Mouse (Mus musculus) kidney, embryonic 14.5 days (tissue): ENCODE measurements around the gene Rtkn2. TPM values are rescaled to one million over a fixed set of nuclear protein-coding genes. Genes with fewer than 3 reads are reported as not detected.
A peak's percentile ranks its signal among the peaks of the same experiment; 100 is the strongest.
"Not testable (repeated sequence)": the region's sequence is repeated elsewhere in the genome, so short reads cannot be mapped to it uniquely, and the experiment has no call there.

Experiments used
- ATAC-seq: fragments of 200-750 bp; cut with Nextera tagmentation; 2 replicates; pipeline ENCODE4 v1.8.0; 2017; ENCODE audit warnings: moderate number of reproducible peaks, mild to moderate bottlenecking, moderate TSS enrichment, moderate library complexity; ENCODE audit not compliant: low FRiP score, low TSS enrichment
- H3K27ac ChIP-seq: fragments of 300-500 bp; sonication (generic); 2 replicates; pipeline ENCODE4 v1.5.1; 2014; ENCODE audit warnings: low read depth, mild to moderate bottlenecking, low read length, moderate library complexity, mixed read lengths
- H3K27me3 ChIP-seq: fragments of 300-500 bp; sonication (generic); 2 replicates; pipeline ENCODE4 v1.6.1; 2014; ENCODE audit warnings: mild to moderate bottlenecking, low read length; ENCODE audit not compliant: control insufficient read depth, insufficient read depth
- H3K36me3 ChIP-seq: fragments of 300-500 bp; sonication (generic); 2 replicates; pipeline ENCODE4 v1.6.1; 2014; ENCODE audit warnings: low read length, mixed read lengths; ENCODE audit not compliant: control insufficient read depth, insufficient read depth
- H3K4me1 ChIP-seq: fragments of 300-500 bp; sonication (generic); 2 replicates; pipeline ENCODE4 v1.6.1; 2014; ENCODE audit warnings: low read length, mixed read lengths; ENCODE audit not compliant: control insufficient read depth, insufficient read depth
- H3K4me2 ChIP-seq: fragments of 300-500 bp; sonication (generic); replicated peaks from 2 replicates; pipeline ENCODE4 v1.6.1; 2014; ENCODE audit warnings: low read depth, mild to moderate bottlenecking, low read length
- H3K4me3 ChIP-seq: fragments of 300-500 bp; sonication (generic); 2 replicates; pipeline ENCODE4 v1.5.1; 2014; ENCODE audit warnings: mild to moderate bottlenecking, low read length
- H3K9ac ChIP-seq: fragments of 300-500 bp; sonication (generic); 2 replicates; pipeline ENCODE4 v1.6.1; 2014; ENCODE audit warnings: low read depth, mild to moderate bottlenecking, low read length, moderate library complexity
- H3K9me3 ChIP-seq: fragments of 300-500 bp; sonication (generic); 2 replicates; pipeline ENCODE4 v1.6.1; 2016; ENCODE audit warnings: low read length; ENCODE audit not compliant: control insufficient read depth
- WGBS: fragments of 180-500 bp; shearing (Covaris S2); extraction: QIAGEN DNeasy Blood & Tissue Kit; methylation state at CpG from one replicate; pipeline ENCODE4 v1.1.7; 2014; 5-methylcytosine and 5-hydroxymethylcytosine counted together
- polyA plus RNA-seq: library from polyadenylated mRNA; unstranded; fragments of >200 nt; fragmentation: Nextera tagmentation; extraction: Ambion mirVana; gene quantifications from 2 replicates; pipeline ENCODE4 v1.2.1, GENCODE M21; 2014

Rtkn2 gene
- polyA plus RNA-seq, 1 experiment from 2014 or later = 11.5 TPM

DNA sequence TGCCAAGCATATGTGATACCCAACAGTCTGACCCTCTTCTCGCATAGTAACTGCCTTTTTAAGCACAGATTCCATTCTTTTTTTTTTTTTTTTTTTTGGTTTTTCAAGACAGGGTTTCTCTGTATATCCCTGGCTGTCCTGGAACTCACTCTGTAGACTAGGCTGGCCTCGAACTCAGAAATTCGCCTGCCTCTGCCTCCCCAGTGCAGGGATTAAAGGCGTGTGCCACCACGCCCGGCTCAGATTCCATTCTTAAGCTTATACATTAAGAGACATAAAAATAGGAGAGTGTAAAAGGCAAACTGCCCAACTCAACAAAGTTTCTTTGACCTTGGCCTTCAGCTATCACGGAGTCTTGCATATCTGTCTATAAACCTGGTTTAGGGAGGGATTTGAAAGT is 120.4 kb downstream of the Rtkn2 start:
- not testable (repeated sequence) for H3K27me3 ChIP-seq, H3K4me3 ChIP-seq, H3K4me2 ChIP-seq, H3K4me1 ChIP-seq, H3K9ac ChIP-seq, H3K27ac ChIP-seq, H3K9me3 ChIP-seq, ATAC-seq
- 93% methylated on average over 7 of the region's 7 CpGs for WGBS
- peaks cover 51% of the 10 kb centered on the region for H3K36me3 ChIP-seq

DNA sequence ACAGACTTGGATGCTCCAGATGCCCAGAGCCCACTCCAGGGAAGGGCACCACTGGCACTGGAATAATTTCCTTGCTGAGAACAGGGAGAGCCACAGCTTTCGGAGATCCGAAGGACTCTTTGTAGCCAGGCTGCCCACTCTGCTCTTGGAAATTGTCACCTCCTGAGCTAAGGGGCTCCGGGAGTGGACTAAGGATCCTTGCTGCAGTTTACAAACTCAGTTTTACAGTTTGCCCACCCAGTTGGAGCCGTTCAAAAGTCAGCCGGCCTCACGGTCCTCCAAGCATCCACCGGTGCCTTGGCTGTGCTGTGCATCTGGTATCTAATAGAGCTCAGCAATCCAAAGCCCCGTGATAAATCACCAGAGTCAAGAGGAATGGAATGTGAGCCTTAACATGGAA is 121.1 kb downstream of the Rtkn2 start:
- WGBS = 64% methylated on average over 8 of the region's 8 CpGs
- Histone ChIP-seq H3K36me3 (peaks cover 44% of the 10 kb centered on the region), H3K27ac (no peak overlapping the region), H3K9ac (no peak overlapping the region), H3K27me3 (no peaks in the 10 kb centered on the region), H3K9me3 (no peaks in the 10 kb centered on the region), H3K4me3 (no peak overlapping the region), H3K4me1 (peaks cover 8% of the 10 kb centered on the region), H3K4me2 (no peak overlapping the region)
- ATAC-seq = no peak; the same call in 1 of the 2 replicates

DNA sequence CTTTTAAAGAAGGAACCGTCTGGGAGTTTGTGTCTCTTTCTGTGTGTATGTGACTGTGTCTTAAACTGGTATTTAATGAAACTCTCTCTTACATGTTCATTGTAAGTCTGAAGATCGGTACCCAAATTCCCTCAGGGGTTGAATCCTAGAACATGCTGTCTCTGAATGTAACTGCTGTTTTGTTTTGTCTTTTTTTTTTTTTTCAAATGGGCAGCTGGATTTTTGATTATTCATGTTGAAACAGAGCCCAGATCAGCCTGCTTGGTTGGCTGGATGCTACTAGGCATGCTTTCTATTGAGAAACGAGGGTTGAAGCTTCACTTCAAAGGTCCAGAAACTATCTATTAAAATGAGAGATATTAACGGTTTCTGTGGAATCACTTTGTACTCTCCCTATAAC is 121.9 kb downstream of the Rtkn2 start:
- no peak for ATAC-seq

DNA sequence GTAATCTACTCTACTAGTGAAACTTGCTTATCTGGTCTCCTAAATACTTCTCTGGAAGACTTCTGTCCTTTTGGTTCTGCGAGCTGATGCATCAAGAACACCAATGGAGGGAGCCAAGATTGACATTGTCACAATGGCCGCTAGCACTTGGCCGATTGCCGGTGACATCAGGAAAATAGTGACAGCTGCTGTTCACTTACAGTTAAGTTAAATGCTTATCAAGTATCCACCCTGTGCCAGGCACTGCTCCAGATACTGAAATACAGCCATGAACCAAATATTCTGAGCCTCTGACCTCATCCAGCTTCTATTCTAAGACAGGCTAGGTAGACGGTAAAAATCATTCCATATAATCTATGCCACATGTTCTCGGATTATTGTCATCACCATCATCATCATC is 123.2 kb downstream of the Rtkn2 start:
- WGBS = 95% methylated on average over 6 of the region's 6 CpGs
- no peaks in the 10 kb centered on the region for H3K27me3 ChIP-seq
- H3K36me3 ChIP-seq = peaks cover 27% of the 10 kb centered on the region
- H3K4me3 ChIP-seq = no peak overlapping the region
- no peak overlapping the region for H3K4me2 ChIP-seq
- no peak overlapping the region for H3K9ac ChIP-seq
- ATAC-seq = no peak
- peaks cover 17% of the 10 kb centered on the region for H3K4me1 ChIP-seq
- no peaks in the 10 kb centered on the region for H3K9me3 ChIP-seq
- no peak overlapping the region for H3K27ac ChIP-seq

More for the DNA sequence above, 121.9 kb downstream of the Rtkn2 start:
- Histone ChIP-seq H3K9ac (no peak overlapping the region), H3K4me2 (no peak overlapping the region), H3K27ac (no peak overlapping the region), H3K4me1 (peaks cover 12% of the 10 kb centered on the region), H3K27me3 (no peaks in the 10 kb centered on the region), H3K4me3 (no peak overlapping the region), H3K9me3 (no peaks in the 10 kb centered on the region), H3K36me3 (peaks cover 40% of the 10 kb centered on the region)
- 88% methylated on average over 4 of the region's 4 CpGs for WGBS

DNA sequence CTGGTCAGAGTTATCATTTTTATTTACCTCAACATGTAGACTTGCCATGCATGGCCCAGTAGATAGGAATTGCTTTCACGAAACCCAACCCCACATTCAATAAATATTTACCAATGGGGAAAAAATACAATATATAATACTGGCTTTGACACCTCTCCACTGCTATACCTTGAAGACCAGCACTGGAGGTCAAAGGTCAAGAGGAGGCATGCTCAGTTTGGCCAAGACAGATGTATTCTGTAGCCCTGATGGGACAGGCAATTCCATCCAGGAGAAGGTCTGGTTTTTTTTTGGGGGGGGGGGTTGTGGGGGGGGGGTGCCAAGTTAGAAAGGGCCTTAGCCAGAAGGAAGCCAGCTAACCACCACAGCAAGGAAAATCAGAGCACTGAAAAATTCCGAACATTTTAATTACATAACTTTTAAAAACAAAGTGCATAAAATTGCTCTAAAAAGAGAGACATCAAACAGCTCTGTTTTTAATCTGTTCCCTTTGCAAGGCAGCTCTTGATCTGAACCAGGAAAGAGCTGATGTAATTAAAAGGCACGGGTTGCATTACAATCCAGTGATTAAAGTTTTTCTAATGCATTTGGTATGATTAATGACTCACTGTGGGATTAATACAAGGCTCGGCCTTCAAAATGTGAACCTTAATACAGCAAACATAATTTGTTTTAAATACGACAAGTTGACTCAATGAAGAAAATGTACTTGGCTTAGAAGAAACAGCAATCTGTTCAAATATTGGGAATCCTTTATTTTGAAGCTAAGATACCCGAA is 123.9 kb downstream of the Rtkn2 start:
- peaks cover 20% of the 10 kb centered on the region for H3K36me3 ChIP-seq
- H3K4me1 ChIP-seq = peaks cover 17% of the 10 kb centered on the region
- ATAC-seq = no peak
- H3K9ac ChIP-seq = no peak overlapping the region
- H3K27ac ChIP-seq = peak overlapping the region; percentile 79; the same call in 1 of the 2 replicates
- no peaks in the 10 kb centered on the region for H3K27me3 ChIP-seq
- no peak overlapping the region for H3K4me3 ChIP-seq
- WGBS = 65% methylated on average over 6 of the region's 6 CpGs
- no peaks in the 10 kb centered on the region for H3K9me3 ChIP-seq
- no peak overlapping the region for H3K4me2 ChIP-seq

DNA sequence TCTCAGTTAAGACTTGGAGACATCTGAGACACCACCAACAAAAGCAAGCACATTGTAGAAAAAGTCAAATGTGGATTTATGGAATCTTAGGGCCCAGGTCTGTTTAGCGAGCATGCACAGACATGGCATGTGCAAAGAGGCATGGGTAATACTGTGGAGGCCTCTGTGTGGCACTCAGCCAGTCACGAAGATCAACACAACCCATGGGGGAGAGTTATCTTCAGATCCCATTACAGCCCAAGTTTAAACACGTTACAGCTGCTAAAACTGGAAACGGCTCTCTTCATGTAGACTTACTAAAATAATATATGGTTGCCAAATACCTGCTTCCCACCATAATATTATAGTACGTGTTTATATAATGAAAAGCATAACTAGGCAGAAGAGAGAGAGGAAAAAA is 124.6 kb downstream of the Rtkn2 start:
- no peak overlapping the region for H3K4me3 ChIP-seq
- no peaks in the 10 kb centered on the region for H3K9me3 ChIP-seq
- WGBS = 34% methylated on average over 5 of the region's 5 CpGs
- peak overlapping the region; percentile 79; the same call in 1 of the 2 replicates for H3K27ac ChIP-seq
- H3K27me3 ChIP-seq = no peaks in the 10 kb centered on the region
- peaks cover 17% of the 10 kb centered on the region for H3K4me1 ChIP-seq
- no peak overlapping the region for H3K9ac ChIP-seq
- peak; percentile 86 for ATAC-seq
- no peak overlapping the region for H3K4me2 ChIP-seq
- H3K36me3 ChIP-seq = peaks cover 21% of the 10 kb centered on the region

DNA sequence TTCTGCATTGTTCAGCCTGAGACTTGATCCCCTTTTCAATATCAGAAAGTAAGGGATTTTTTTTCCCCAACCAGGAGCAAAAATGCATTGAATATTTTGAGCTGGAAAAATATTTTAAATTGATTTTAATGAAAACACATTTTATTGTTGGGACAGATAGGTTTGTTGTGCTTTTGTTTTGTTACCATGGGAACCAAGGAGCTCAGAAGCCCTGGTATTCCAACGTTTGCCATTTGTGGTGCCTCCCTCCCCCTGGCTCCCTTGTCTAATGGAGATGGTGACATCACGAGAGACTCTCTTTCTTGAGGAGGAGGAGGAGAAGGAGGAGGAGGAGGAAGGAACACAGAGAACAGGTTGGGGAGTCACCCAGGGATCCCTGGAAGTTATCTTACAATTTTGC is 125.1 kb downstream of the Rtkn2 start:
- H3K27me3 ChIP-seq = no peaks in the 10 kb centered on the region
- H3K4me3 ChIP-seq = no peak overlapping the region
- peaks cover 23% of the 10 kb centered on the region for H3K36me3 ChIP-seq
- H3K4me1 ChIP-seq = peaks cover 17% of the 10 kb centered on the region
- ATAC-seq = 0 out of 2 replicates have a peak, but pooled peaks have one; percentile 17
- no peak overlapping the region for H3K4me2 ChIP-seq
- H3K27ac ChIP-seq = peak overlapping the region; percentile 79; the same call in 1 of the 2 replicates
- WGBS = 17% methylated on average over 2 of the region's 2 CpGs
- no peak overlapping the region for H3K9ac ChIP-seq
- no peaks in the 10 kb centered on the region for H3K9me3 ChIP-seq

GRCm38 (mm10) chr10:68104881-68105781 is 125.8 kb downstream of the Rtkn2 start:
- Histone ChIP-seq H3K27ac (peak overlapping the region; percentile 79), H3K4me1 (peaks cover 17% of the 10 kb centered on the region), H3K27me3 (no peaks in the 10 kb centered on the region), H3K4me2 (no peak overlapping the region), H3K36me3 (peaks cover 23% of the 10 kb centered on the region), H3K9ac (no peak overlapping the region), H3K9me3 (no peaks in the 10 kb centered on the region), H3K4me3 (no peak overlapping the region)
- 39% methylated on average over 14 of the region's 14 CpGs for WGBS
- ATAC-seq = no peak
